Mouse (Mus musculus) liver, adult 2 months (tissue): ENCODE data around the gene Ptprd.

Experiments
- CTCF ChIP-seq: fragments of 200-500 bp; IDR thresholded peaks from 2 replicates; pipeline ENCODE4 v1.5.1; 2011; ENCODE audit warnings: low read depth, low read length, control low read depth
- POLR2A ChIP-seq: fragments of 200-500 bp; IDR thresholded peaks from 2 replicates; pipeline ENCODE4 v1.6.1; 2011; ENCODE audit warnings: low read length, control low read depth; ENCODE audit not compliant: insufficient read depth; ENCODE audit errors: extremely low read depth

DNA sequence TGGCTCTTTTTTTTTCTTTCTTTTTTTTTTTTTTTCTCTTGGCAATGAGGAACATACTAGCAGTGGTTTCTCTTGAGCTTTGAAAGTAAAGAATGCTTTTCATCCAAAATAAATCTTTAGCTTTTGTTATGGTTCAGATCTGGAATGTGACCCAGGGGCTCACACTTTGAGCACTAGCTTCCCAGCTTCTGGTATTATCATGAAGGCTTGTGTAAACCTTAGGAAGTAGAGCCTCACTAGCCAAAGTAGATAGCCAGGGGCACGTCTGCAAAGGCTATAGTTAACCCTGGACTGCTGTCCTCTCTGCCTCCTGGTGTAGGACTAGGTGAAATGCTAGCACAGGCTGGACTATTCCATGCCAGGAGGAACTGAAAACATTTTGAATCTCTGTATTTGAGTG is 1310.1 kb downstream of the Ptprd start:
- no peak for TF ChIP-seq POLR2A
- no peak for TF ChIP-seq CTCF
